Mouse (Mus musculus) embryonic fibroblast, embryonic 13.5 days (primary cell): Measurements from ENCODE around the gene Tenm2. TPM values are rescaled to one million over a fixed set of nuclear protein-coding genes. Genes with fewer than 3 reads are reported as not detected.

Source experiments
- H3K27ac ChIP-seq: 2 replicates; pipeline ENCODE4 v1.5.1; 2012; ENCODE audit warnings: low read length, control low read depth, inconsistent platforms; ENCODE audit not compliant: insufficient read depth
- H3K4me1 ChIP-seq: 2 replicates; pipeline ENCODE4 v1.6.1; 2011; ENCODE audit warnings: low read length; ENCODE audit not compliant: control insufficient read depth, insufficient read depth
- H3K4me3 ChIP-seq: 2 replicates; pipeline ENCODE4 v1.5.1; 2011; ENCODE audit warnings: mild to moderate bottlenecking, control low read depth, low read length; ENCODE audit not compliant: insufficient read depth
- CTCF ChIP-seq: IDR thresholded peaks from 2 replicates; pipeline ENCODE4 v1.5.1; 2011; ENCODE audit warnings: mild to moderate bottlenecking, control low read depth, low read length, moderate library complexity, borderline replicate concordance; ENCODE audit not compliant: insufficient read depth
- POLR2A ChIP-seq: IDR thresholded peaks from 2 replicates; pipeline ENCODE4 v1.6.1; 2011; ENCODE audit warnings: low read depth, mild to moderate bottlenecking, control low read depth, low read length, moderate library complexity
- polyA plus RNA-seq: library from polyadenylated mRNA; stranded (reverse); fragments of >200 nt; gene quantifications from 2 replicates; pipeline ENCODE4 v1.2.4, GENCODE M21; 2011; ENCODE audit warnings: low read depth; ENCODE audit not compliant: missing spikeins, insufficient read length

Tenm2 gene
- polyA plus RNA-seq, 1 experiment, result 0.05 TPM

DNA sequence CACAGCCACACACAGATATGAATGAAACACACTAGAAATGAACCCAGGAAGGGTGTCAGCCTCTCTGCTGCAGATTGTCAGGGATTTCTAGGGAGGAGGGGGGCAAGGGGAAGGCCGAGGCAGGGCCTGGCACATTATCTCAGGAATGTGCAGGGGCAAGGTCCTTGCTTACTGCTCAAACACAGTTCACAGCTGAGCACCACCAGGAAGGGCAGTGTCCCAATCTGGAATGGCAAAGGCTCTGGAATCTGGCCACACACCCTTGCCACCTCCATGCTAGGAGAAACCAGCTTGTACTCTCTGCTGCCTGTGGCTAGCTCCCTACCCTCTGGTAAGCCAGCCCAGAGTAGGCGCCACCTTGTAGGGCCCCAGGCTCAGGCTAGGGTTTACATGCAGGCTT is 1272.2 kb downstream of the Tenm2 start:
- no peak for TF ChIP-seq POLR2A
- no peak for TF ChIP-seq CTCF
- Histone ChIP-seq H3K4me3 (no peak overlapping the region), H3K4me1 (no peaks in the 10 kb centered on the region), H3K27ac (no peak overlapping the region)

DNA sequence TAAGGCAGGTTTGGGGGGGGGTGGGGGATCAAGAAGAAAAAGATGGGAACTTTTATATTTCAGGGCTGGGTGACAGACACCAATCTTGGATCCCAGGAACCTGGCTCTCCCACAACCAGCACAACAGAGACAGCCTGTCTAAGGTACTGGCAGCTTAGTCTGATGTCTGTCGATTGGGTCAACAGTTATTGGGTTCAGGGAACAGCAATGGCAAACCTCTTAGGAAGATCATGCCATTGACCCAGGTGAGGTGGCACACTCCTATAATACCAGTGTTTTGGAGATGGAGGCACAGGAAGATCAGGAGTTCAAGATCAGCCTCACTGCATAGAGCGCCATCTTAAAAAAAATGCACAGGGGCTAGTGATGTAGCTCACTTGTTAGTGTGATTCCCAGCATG is 1273.3 kb downstream of the Tenm2 start:
- H3K27ac ChIP-seq, result no peak overlapping the region
- TF ChIP-seq CTCF (no peak), POLR2A (no peak)
- H3K4me1 ChIP-seq, result no peaks in the 10 kb centered on the region
- H3K4me3 ChIP-seq, result no peak overlapping the region

DNA sequence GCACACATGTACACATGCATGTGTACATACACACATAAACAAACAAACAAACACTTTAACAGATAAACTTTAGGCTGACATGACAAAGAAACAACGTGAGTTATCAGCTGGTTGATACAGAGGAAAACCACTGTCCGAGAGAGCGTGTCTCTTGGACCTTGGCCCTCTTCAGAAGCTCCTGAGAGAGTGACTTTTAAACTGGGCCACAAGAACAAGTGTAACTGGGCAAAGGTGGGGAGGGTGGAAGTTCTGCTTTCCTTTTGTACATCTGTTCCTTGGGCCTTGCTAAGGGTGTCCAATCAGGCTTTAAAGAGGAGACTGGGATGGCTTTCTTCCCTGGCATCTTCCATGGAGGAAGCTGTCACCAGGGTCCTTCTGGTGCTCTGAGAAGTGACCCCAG is 1276.5 kb downstream of the Tenm2 start:
- TF ChIP-seq CTCF, result no peak
- TF ChIP-seq POLR2A, result no peak
- Histone ChIP-seq H3K4me3 (no peak overlapping the region), H3K27ac (no peak overlapping the region), H3K4me1 (no peaks in the 10 kb centered on the region)
